Mouse (Mus musculus) embryonic fibroblast, embryonic 13.5 days (primary cell): ENCODE measurements at regions not wholly inside any gene's neighbourhood (a gene's known extent, or its start where the extent isn't known, plus 50 kb on each side); places are given as distances from the start of the nearest gene placed in this dataset.

ENCODE experiments used
- CTCF ChIP-seq: IDR thresholded peaks from 2 replicates; pipeline ENCODE4 v1.5.1; 2011; ENCODE audit warnings: mild to moderate bottlenecking, control low read depth, low read length, moderate library complexity, borderline replicate concordance; ENCODE audit not compliant: insufficient read depth
- POLR2A ChIP-seq: IDR thresholded peaks from 2 replicates; pipeline ENCODE4 v1.6.1; 2011; ENCODE audit warnings: low read depth, mild to moderate bottlenecking, control low read depth, low read length, moderate library complexity

- TF ChIP-seq POLR2A (no peak), CTCF (no peak)
Measured at GRCm38 (mm10) chr1:61461435-61461834, 177.2 kb upstream of the Pard3b start.
